Mouse (Mus musculus): Measurements from ENCODE around the gene Greb1. TPM values are rescaled to one million over a fixed set of nuclear protein-coding genes. Genes with fewer than 3 reads are reported as not detected.

Gene Greb1
- polyA plus RNA-seq, 2 experiments from 2014 or later = 0.12 TPM; not detected in 1

- no peak for ATAC-seq
Observed at GRCm38 (mm10) chr12:16669176-16669575, 131.5 kb downstream of the Greb1 start.

GRCm38 (mm10) chr12:16665022-16665421 is 135.7 kb downstream of the Greb1 start:
- no peak for ATAC-seq

- no peak for ATAC-seq
Observed at GRCm38 (mm10) chr12:16662955-16663585, 137.6 kb downstream of the Greb1 start.

GRCm38 (mm10) chr12:16661936-16662335 is 138.8 kb downstream of the Greb1 start:
- ATAC-seq = no peak

GRCm38 (mm10) chr12:16661459-16661858 is 139.2 kb downstream of the Greb1 start:
- ATAC-seq = no peak

GRCm38 (mm10) chr12:16656906-16657875 is 143.5 kb downstream of the Greb1 start:
- no peak for ATAC-seq

- no peak for ATAC-seq
Observed at GRCm38 (mm10) chr12:16655604-16656003, 145.1 kb downstream of the Greb1 start.

GRCm38 (mm10) chr12:16653332-16654093 is 147.2 kb downstream of the Greb1 start, which contains the start of gene Ntsr2:
Gene Ntsr2 (plus strand): TSS chr12:16653382.
- ATAC-seq = no peak

GRCm38 (mm10) chr12:16649819-16650218 is 150.9 kb downstream of the Greb1 start:
- ATAC-seq = no peak

- ATAC-seq = no peak
Observed at GRCm38 (mm10) chr12:16648273-16648672, 152.4 kb downstream of the Greb1 start.

- ATAC-seq = no peak
Observed at GRCm38 (mm10) chr12:16646780-16647409, 153.8 kb downstream of the Greb1 start.

- no peak for ATAC-seq
Observed at GRCm38 (mm10) chr12:16644698-16645097, 156.0 kb downstream of the Greb1 start.

GRCm38 (mm10) chr12:16643508-16644345 is 157.0 kb downstream of the Greb1 start:
- ATAC-seq = no peak

GRCm38 (mm10) chr12:16642000-16642399 is 158.7 kb downstream of the Greb1 start:
- ATAC-seq = no peak

GRCm38 (mm10) chr12:16640075-16640474 is 160.6 kb downstream of the Greb1 start:
- ATAC-seq = no peak

- no peak for ATAC-seq
Observed at GRCm38 (mm10) chr12:16639078-16639771, 161.5 kb downstream of the Greb1 start.

GRCm38 (mm10) chr12:16635816-16636215 is 164.9 kb downstream of the Greb1 start:
- no peak for ATAC-seq

- ATAC-seq = no peak
Observed at GRCm38 (mm10) chr12:16634075-16634813, 166.4 kb downstream of the Greb1 start.

- no peak for ATAC-seq
Observed at GRCm38 (mm10) chr12:16633235-16633634, 167.5 kb downstream of the Greb1 start.

GRCm38 (mm10) chr12:16631423-16631822 is 169.3 kb downstream of the Greb1 start:
- ATAC-seq = no peak

Measured in activated CD4-positive, CD25-positive, alpha-beta regulatory T cell, adult 4 months (primary cell).